Comparison of ENCODE assay signal across 20 mouse cellular contexts in genomic region chr5:101208150-101208549, GRCm38 (mm10).
A peak's percentile ranks its signal among the peaks of the same experiment; 100 is the strongest.
DNase-seq lines count a peak whose midpoint lies in the region; ATAC-seq and TF ChIP-seq lines count a peak whose summit lies in the region.
"Had no signal": no experiment of that assay in that cellular context is flagged by ENCODE, and none has a peak within 500 bp of the region (broad histone marks: within the 10 kb centered on the region; RNA-seq: fewer than 3 reads in every experiment).

No protein-coding gene starts in this region.

- dilution Hi-C loops in CH12.LX (cut with MboI; ENCODE audit: extremely low pct_ligation_motif_present, extremely low pct_unique_long_range_greater_than_20kb, low sequenced_read_pairs) = no loop called here

- no peaks in the 10 kb centered on the region for H3K27me3 ChIP-seq in spleen, adult 2 months (ENCODE audit: control insufficient read depth, insufficient read depth, low read length)
- no peaks in the 10 kb centered on the region for H3K27me3 ChIP-seq in CH12.LX (replicated peaks)
- H3K27me3 ChIP-seq in splenic B cell, adult 2 months (ENCODE audit: control insufficient read depth, insufficient read depth, low read length, poor library complexity, severe bottlenecking) = no peaks in the 10 kb centered on the region
- H3K27me3 ChIP-seq: embryonic facial prominence, embryonic 12.5 days; forebrain, embryonic 12.5 days; heart, embryonic 13.5 days had no signal

- H3K79me2 ChIP-seq in CH12.LX (replicated peaks; ENCODE audit: control insufficient read depth, extremely low read depth, insufficient read depth, poor library complexity, severe bottlenecking) = no peaks in the 10 kb centered on the region

- H3K9ac ChIP-seq in CH12.LX (ENCODE audit: insufficient read depth, low read depth) = no peak overlapping the region
- H3K9ac ChIP-seq: embryonic facial prominence, embryonic 12.5 days; forebrain, embryonic 12.5 days; heart, embryonic 13.5 days had no signal

- H3K36me3 ChIP-seq in spleen, adult 2 months (ENCODE audit: control insufficient read depth, insufficient read depth, low read length) = no peaks in the 10 kb centered on the region
- peaks cover 2 to 5% of the 10 kb centered on the region in 2 experiments for H3K36me3 ChIP-seq in CH12.LX (replicated peaks in 1 of 2; ENCODE audit: control insufficient read depth in 1 of 2, insufficient read depth in 1 of 2, low read length in 1 of 2)
- no peaks in the 10 kb centered on the region for H3K36me3 ChIP-seq in splenic B cell, adult 2 months (ENCODE audit: control insufficient read depth, insufficient read depth, low read length, poor library complexity, severe bottlenecking)
- H3K36me3 ChIP-seq: embryonic facial prominence, embryonic 12.5 days; forebrain, embryonic 12.5 days; heart, embryonic 13.5 days had no signal

- H3K9me3 ChIP-seq in CH12.LX (replicated peaks; ENCODE audit: low read length) = peaks cover 5% of the 10 kb centered on the region
- H3K9me3 ChIP-seq: embryonic facial prominence, embryonic 12.5 days; forebrain, embryonic 12.5 days had no signal

- in situ Hi-C loops in CH12.LX (cut with MboI; ENCODE audit: low pct_ligation_motif_present, low pct_unique_long_range_greater_than_20kb, low sequenced_read_pairs) = no loop called here

- DNase-seq in spleen, adult 2 months (ENCODE audit: low read depth in 1 of 2, low spot score in 2 of 2) = peak; percentile 27 to 62
- DNase-seq in spleen, adult 18-20 months = no peak
- peak; percentile 96 for DNase-seq in CH12.LX (ENCODE audit: extremely low read depth)
- peak; percentile 83 for DNase-seq in splenic B cell, adult 2 months (ENCODE audit: low read depth, low spot score)
- DNase-seq in thymus, postnatal 0 days (ENCODE audit: low spot score) = no peak
- no peak for DNase-seq in ovary, postnatal 10 days (ENCODE audit: low spot score)
- DNase-seq: adrenal gland, adult 8-10 months; adrenal gland, postnatal 36 days; cerebellum, adult 11 months; cerebellum, adult 8-10 months; cerebellum, postnatal 14 days; gastrocnemius, postnatal 14 days; heart, postnatal 36 days had no signal

- TF ChIP-seq RAD21 in CH12.LX (IDR thresholded peaks at IDR 0.05; ENCODE audit: low read depth, low read length) = peak; percentile 6

- no peak overlapping the region for H3K27ac ChIP-seq in spleen, adult 2 months (ENCODE audit: insufficient read depth, low read length)
- H3K27ac ChIP-seq in CH12.LX (ENCODE audit: insufficient read depth, low read depth) = peak overlapping the region; percentile 75
- H3K27ac ChIP-seq: embryonic facial prominence, embryonic 12.5 days; forebrain, embryonic 12.5 days; heart, embryonic 13.5 days had no signal

- WGBS in spleen, adult 2 months = 42% methylated on average over 5 of the region's 5 CpGs

- TF ChIP-seq EP300 in CH12.LX (IDR thresholded peaks at IDR 0.05; ENCODE audit: low read length) = peak; percentile 96

- no peak overlapping the region for H3K4me3 ChIP-seq in spleen, adult 2 months (ENCODE audit: extremely low read depth, insufficient read depth, insufficient read length)
- no peak overlapping the region for H3K4me3 ChIP-seq in CH12.LX (replicated peaks in 1 of 3; ENCODE audit: low read depth in 2 of 3, low read length in 2 of 3, poor library complexity in 1 of 3)
- H3K4me3 ChIP-seq: embryonic facial prominence, embryonic 12.5 days; forebrain, embryonic 12.5 days; heart, embryonic 13.5 days had no signal

- peak overlapping the region; percentile 51 for H3K4me2 ChIP-seq in CH12.LX (ENCODE audit: insufficient read depth, low read depth, poor library complexity, severe bottlenecking)
- H3K4me2 ChIP-seq: embryonic facial prominence, embryonic 12.5 days; forebrain, embryonic 12.5 days; heart, embryonic 13.5 days had no signal

- peak; percentile 52 for ATAC-seq in common myeloid progenitor, adult 5-6 weeks (replicated peaks; ENCODE audit: low read depth, poor library complexity, severe bottlenecking)
- ATAC-seq: forebrain, embryonic 16.5 days; hindbrain, embryonic 16.5 days; inflammation-experienced regulatory T-cells, adult 6 months had no signal

- TF ChIP-seq POLR2A in spleen, adult 2 months (IDR thresholded peaks at IDR 0.05; ENCODE audit: low read depth, low read length) = no peak
- TF ChIP-seq POLR2A in CH12.LX (IDR thresholded peaks at IDR 0.05; ENCODE audit: low read depth, low read length) = no peak

- no peak for TF ChIP-seq CTCF in spleen, adult 2 months (IDR thresholded peaks at IDR 0.05; ENCODE audit: extremely low read depth, insufficient read depth, insufficient read length, insufficient replicate concordance)
- TF ChIP-seq CTCF in CH12.LX (conservative IDR thresholded peaks at IDR 0.05 in 1 of 2, IDR thresholded peaks at IDR 0.05 in 1 of 2; ENCODE audit: low read depth in 2 of 2, low read length in 2 of 2) = no peak

- no peaks in the 10 kb centered on the region for H3K4me1 ChIP-seq in spleen, adult 2 months (ENCODE audit: control insufficient read depth, insufficient read depth, insufficient read length)
- peaks cover 17 to 36% of the 10 kb centered on the region in 2 experiments for H3K4me1 ChIP-seq in CH12.LX (ENCODE audit: control insufficient read depth in 1 of 2, insufficient read depth in 2 of 2)
- H3K4me1 ChIP-seq: embryonic facial prominence, embryonic 12.5 days; forebrain, embryonic 12.5 days; heart, embryonic 13.5 days had no signal

TF ChIP-seq in CH12.LX, 34 proteins besides CTCF, POLR2A, EP300 and RAD21:
- TF ChIP-seq USF2 (conservative IDR thresholded peaks at IDR 0.05; ENCODE audit: low read depth, low read length) (no peak), USF1 (IDR thresholded peaks at IDR 0.05; ENCODE audit: low read depth, low read length) (no peak), UBTF (IDR thresholded peaks at IDR 0.05; ENCODE audit: low read depth, low read length) (no peak), JUN (IDR thresholded peaks at IDR 0.05; ENCODE audit: insufficient read depth, low read depth, low read length) (peak; percentile 33; the same call in 1 of the 2 replicates), HCFC1 (IDR thresholded peaks at IDR 0.05; ENCODE audit: low read depth, low read length) (peak; percentile 42; the same call in 1 of the 2 replicates), MAX (IDR thresholded peaks at IDR 0.05; ENCODE audit: low read length) (no peak), PAX5 (IDR thresholded peaks at IDR 0.05; ENCODE audit: low read length) (no peak), MAZ (IDR thresholded peaks at IDR 0.05; ENCODE audit: low read depth, low read length) (no peak), ELF1 (IDR thresholded peaks at IDR 0.05; ENCODE audit: low read depth, low read length) (peak; percentile 60; the same call in 1 of the 2 replicates), NRF1 (IDR thresholded peaks at IDR 0.05; ENCODE audit: low read depth, low read length) (no peak), SIN3A (IDR thresholded peaks at IDR 0.05; ENCODE audit: low read length) (peak; percentile 41; the same call in 1 of the 2 replicates), CHD1 (IDR thresholded peaks at IDR 0.05; ENCODE audit: low read depth, low read length) (0 out of 2 replicates have a peak, but pooled peaks have one; percentile 50), ZKSCAN1 (IDR thresholded peaks at IDR 0.05; ENCODE audit: borderline replicate concordance, low read depth, low read length) (no peak), POLR2AphosphoS2 (IDR thresholded peaks at IDR 0.05; ENCODE audit: low read depth, low read length) (no peak), ZMIZ1 (IDR thresholded peaks at IDR 0.05; ENCODE audit: low read depth, low read length) (no peak), BHLHE40 (IDR thresholded peaks at IDR 0.05; ENCODE audit: low read depth, low read length) (peak; percentile 92), ZNF384 (IDR thresholded peaks at IDR 0.05; ENCODE audit: low read depth, low read length) (0 out of 2 replicates have a peak, but pooled peaks have one; percentile 8), MXI1 (IDR thresholded peaks at IDR 0.05; ENCODE audit: low read depth, low read length) (no peak), MYC (IDR thresholded peaks at IDR 0.05; ENCODE audit: low read depth, low read length) (peak; percentile 62; the same call in 1 of the 2 replicates), JUND (conservative IDR thresholded peaks at IDR 0.05; ENCODE audit: low read depth, low read length) (peak; percentile 73), KAT2A (IDR thresholded peaks at IDR 0.05; ENCODE audit: insufficient replicate concordance, low read length) (no peak), SMC3 (IDR thresholded peaks at IDR 0.05; ENCODE audit: low read depth, low read length) (no peak), MAFK (IDR thresholded peaks at IDR 0.05; ENCODE audit: insufficient replicate concordance, low read length) (peak; percentile 84; the same call in 1 of the 2 replicates), ZC3H11A (IDR thresholded peaks at IDR 0.05; ENCODE audit: low read depth, low read length) (no peak), GABPA (IDR thresholded peaks at IDR 0.05; ENCODE audit: insufficient replicate concordance, low read depth, low read length) (no peak), E2F4 (IDR thresholded peaks at IDR 0.05; ENCODE audit: insufficient replicate concordance, low read depth, low read length) (no peak), NELFE (IDR thresholded peaks at IDR 0.05; ENCODE audit: low read depth, low read length) (no peak), MEF2A (IDR thresholded peaks at IDR 0.05; ENCODE audit: borderline replicate concordance, low read depth, low read length) (peak; percentile 94), ETS1 (conservative IDR thresholded peaks at IDR 0.05; ENCODE audit: low read depth, low read length) (peak; percentile 95), CHD2 (IDR thresholded peaks at IDR 0.05; ENCODE audit: low read length) (peak; percentile 48; the same call in 1 of the 2 replicates), IRF4 (IDR thresholded peaks at IDR 0.05; ENCODE audit: low read depth, low read length) (peak; percentile 80; the same call in 1 of the 2 replicates), TBP (conservative IDR thresholded peaks at IDR 0.05; ENCODE audit: low read depth, low read length) (peak; percentile 51; the same call in 1 of the 2 replicates), RCOR1 (conservative IDR thresholded peaks at IDR 0.05; ENCODE audit: low read depth, low read length) (no peak), TCF12 (IDR thresholded peaks at IDR 0.05; ENCODE audit: low read depth, low read length) (peak; percentile 82)

Comparison
In these comparisons a context has a peak if more than half of its experiments do, and no peak if none do; other contexts are left out.
1. DNase-seq: peak in spleen, adult 2 months (2 of 2), CH12.LX (single experiment) and splenic B cell, adult 2 months (single experiment); none in spleen, adult 18-20 months (0 of 2), thymus, postnatal 0 days (single experiment) and ovary, postnatal 10 days (single experiment).